Mouse (Mus musculus): Measurements from ENCODE around the gene Sbds. TPM values are rescaled to one million over a fixed set of nuclear protein-coding genes. Genes with fewer than 3 reads are reported as not detected.

The Sbds gene
- polyA plus RNA-seq, 1 experiment, result 18.7 TPM

DNA sequence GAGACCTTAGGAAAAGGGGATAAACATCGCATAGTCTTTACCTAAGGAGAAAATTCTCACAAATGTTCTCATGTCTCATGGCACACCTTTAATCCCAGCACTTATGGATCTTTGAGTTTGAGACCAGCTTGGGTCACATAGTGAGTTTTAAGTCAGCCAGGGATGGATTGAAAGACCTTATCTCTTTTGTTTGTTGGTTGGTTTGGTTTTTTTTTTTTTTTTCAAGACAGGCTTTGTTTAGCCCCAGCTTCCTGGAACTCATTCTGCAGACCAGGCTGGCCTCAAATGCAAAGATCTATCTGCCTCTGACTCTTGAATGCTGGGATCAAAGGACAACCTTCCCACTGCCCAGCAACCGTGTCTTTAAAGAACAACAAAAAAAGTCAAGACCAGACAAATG, 34.0 kb downstream of the Sbds start:
- TF ChIP-seq POLR2A (IDR thresholded peaks at IDR 0.05; ENCODE audit: low read depth, low read length) (no peak), CTCF (IDR thresholded peaks at IDR 0.05; ENCODE audit: extremely low read depth, insufficient read depth, insufficient read length, insufficient replicate concordance) (no peak)
- no peak for DNase-seq (ENCODE audit: low read depth in 1 of 2, low spot score in 2 of 2)
- H3K36me3 ChIP-seq (ENCODE audit: control insufficient read depth, insufficient read depth, low read length), result no peaks in the 10 kb centered on the region
- no peak overlapping the region for H3K27ac ChIP-seq (ENCODE audit: insufficient read depth, low read length)
- H3K27me3 ChIP-seq (ENCODE audit: control insufficient read depth, insufficient read depth, low read length), result no peaks in the 10 kb centered on the region
- H3K4me1 ChIP-seq (ENCODE audit: control insufficient read depth, insufficient read depth, insufficient read length), result peaks cover 4% of the 10 kb centered on the region
- no peak overlapping the region for H3K4me3 ChIP-seq (ENCODE audit: extremely low read depth, insufficient read depth, insufficient read length)
- 55% methylated on average over 2 of the region's 2 CpGs for WGBS

DNA sequence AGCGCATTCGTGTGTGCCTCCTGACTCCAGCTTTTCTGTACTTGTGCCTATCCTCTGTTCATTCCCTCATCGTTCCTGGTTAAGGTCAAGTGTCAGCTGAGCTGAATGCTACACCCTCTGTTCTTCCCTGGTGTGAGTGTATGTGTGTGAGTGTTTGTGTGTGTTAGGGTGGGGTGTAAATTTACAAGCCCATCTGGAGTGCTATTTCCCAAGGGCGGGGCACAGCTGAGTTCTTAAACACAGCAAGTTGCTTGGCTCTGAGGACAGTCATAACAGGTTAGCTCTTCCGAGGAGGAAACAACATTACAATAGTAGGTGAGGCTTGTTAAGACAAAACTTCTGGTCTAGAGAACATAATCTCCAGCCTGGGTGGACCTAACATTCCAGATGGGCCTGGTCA, 37.0 kb downstream of the Sbds start:
- TF ChIP-seq POLR2A (IDR thresholded peaks at IDR 0.05; ENCODE audit: low read depth, low read length), result no peak
- no peak for TF ChIP-seq CTCF (IDR thresholded peaks at IDR 0.05; ENCODE audit: extremely low read depth, insufficient read depth, insufficient read length, insufficient replicate concordance)
- WGBS, result 97% methylated on average over 5 of the region's 5 CpGs
- Histone ChIP-seq H3K27me3 (ENCODE audit: control insufficient read depth, insufficient read depth, low read length) (no peaks in the 10 kb centered on the region), H3K27ac (ENCODE audit: insufficient read depth, low read length) (no peak overlapping the region), H3K4me3 (ENCODE audit: extremely low read depth, insufficient read depth, insufficient read length) (no peak overlapping the region), H3K36me3 (ENCODE audit: control insufficient read depth, insufficient read depth, low read length) (peaks cover 4% of the 10 kb centered on the region), H3K4me1 (ENCODE audit: control insufficient read depth, insufficient read depth, insufficient read length) (peaks cover 4% of the 10 kb centered on the region)
- no peak for DNase-seq (ENCODE audit: low read depth in 1 of 2, low spot score in 2 of 2)

DNA sequence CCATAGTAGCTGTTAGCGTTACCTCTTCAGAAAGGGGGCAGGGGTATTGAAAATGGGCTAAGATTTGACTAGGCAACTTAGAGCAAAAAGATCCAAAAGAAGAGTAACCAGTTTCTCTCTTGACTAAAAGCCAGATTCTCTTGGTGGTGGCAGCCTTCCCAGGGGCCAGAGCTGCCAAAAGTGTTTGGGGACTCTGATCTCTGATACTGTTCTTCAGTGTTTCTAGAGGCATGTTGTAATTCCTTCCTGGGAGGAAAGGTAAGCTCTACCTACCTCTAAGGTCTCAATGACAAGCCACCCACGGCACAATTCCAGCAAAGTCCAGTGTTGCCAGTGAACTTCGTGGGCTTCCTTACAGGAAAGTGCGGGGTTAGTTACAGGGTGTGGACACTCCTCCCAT, 37.9 kb downstream of the Sbds start:
- WGBS, result 88% methylated on average over 4 of the region's 4 CpGs
- Histone ChIP-seq H3K27ac (ENCODE audit: insufficient read depth, low read length) (no peak overlapping the region), H3K4me3 (ENCODE audit: extremely low read depth, insufficient read depth, insufficient read length) (no peak overlapping the region), H3K27me3 (ENCODE audit: control insufficient read depth, insufficient read depth, low read length) (no peaks in the 10 kb centered on the region), H3K36me3 (ENCODE audit: control insufficient read depth, insufficient read depth, low read length) (peaks cover 8% of the 10 kb centered on the region), H3K4me1 (ENCODE audit: control insufficient read depth, insufficient read depth, insufficient read length) (no peaks in the 10 kb centered on the region)
- no peak for TF ChIP-seq CTCF (IDR thresholded peaks at IDR 0.05; ENCODE audit: extremely low read depth, insufficient read depth, insufficient read length, insufficient replicate concordance)
- no peak for TF ChIP-seq POLR2A (IDR thresholded peaks at IDR 0.05; ENCODE audit: low read depth, low read length)
- DNase-seq (ENCODE audit: low read depth in 1 of 2, low spot score in 2 of 2), result no peak

DNA sequence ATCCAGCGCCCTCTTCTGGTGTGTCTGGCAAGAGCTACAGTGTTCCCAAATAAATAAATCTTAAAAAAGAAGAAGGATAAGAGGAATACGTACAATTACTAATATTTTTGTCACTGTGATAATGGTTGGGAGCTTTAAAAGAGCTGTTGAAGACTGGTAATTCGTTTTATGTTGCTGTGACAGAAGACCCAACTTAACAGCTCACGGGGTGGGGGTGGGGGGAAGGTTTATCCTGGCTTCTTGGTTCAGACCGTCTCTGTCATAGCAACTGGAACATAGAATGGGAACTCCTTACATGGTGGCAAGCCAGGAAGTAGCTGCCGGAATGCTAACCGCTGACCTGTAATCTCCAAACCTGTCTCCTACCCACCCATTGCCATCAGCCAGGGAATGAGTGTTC, 38.5 kb downstream of the Sbds start, which contains the start of gene Tmem248:
Tmem248 (plus strand) TSS at position 301 of the 400 bp plus-strand sequence.
- peaks cover 13% of the 10 kb centered on the region for H3K36me3 ChIP-seq (ENCODE audit: control insufficient read depth, insufficient read depth, low read length)
- no peaks in the 10 kb centered on the region for H3K27me3 ChIP-seq (ENCODE audit: control insufficient read depth, insufficient read depth, low read length)
- H3K27ac ChIP-seq (ENCODE audit: insufficient read depth, low read length), result no peak within 1 kb of the TSS
- no peak within 1 kb of the TSS for H3K4me3 ChIP-seq (ENCODE audit: extremely low read depth, insufficient read depth, insufficient read length)
- TF ChIP-seq POLR2A (IDR thresholded peaks at IDR 0.05; ENCODE audit: low read depth, low read length), result no peak
- no peak for TF ChIP-seq CTCF (IDR thresholded peaks at IDR 0.05; ENCODE audit: extremely low read depth, insufficient read depth, insufficient read length, insufficient replicate concordance)
- no peak for DNase-seq (ENCODE audit: low read depth in 1 of 2, low spot score in 2 of 2)
- 86% methylated on average over 7 of the region's 7 CpGs for WGBS
- H3K4me1 ChIP-seq (ENCODE audit: control insufficient read depth, insufficient read depth, insufficient read length), result no peaks in the 10 kb centered on the region

DNA sequence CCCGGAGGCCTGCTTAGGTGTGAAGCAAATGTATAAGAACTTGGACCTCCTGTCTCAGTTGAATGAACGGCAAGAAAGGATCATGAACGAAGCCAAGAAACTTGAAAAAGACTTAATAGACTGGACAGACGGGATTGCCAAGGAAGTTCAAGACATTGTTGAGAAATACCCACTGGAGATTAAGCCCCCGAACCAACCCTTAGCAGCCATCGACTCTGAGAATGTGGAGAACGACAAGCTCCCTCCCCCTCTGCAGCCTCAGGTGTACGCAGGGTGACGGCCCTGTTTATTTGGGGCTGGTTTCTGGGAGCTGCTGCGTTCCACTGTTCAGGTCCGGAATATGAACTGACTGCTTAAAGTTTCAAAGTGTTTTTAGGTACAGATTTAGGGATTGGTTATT, 42.4 kb downstream of the Sbds start:
- WGBS, result 96% methylated on average over 11 of the region's 11 CpGs
- Histone ChIP-seq H3K27me3 (ENCODE audit: control insufficient read depth, insufficient read depth, low read length) (no peaks in the 10 kb centered on the region), H3K36me3 (ENCODE audit: control insufficient read depth, insufficient read depth, low read length) (peaks cover 30% of the 10 kb centered on the region), H3K4me3 (ENCODE audit: extremely low read depth, insufficient read depth, insufficient read length) (no peak overlapping the region), H3K4me1 (ENCODE audit: control insufficient read depth, insufficient read depth, insufficient read length) (no peaks in the 10 kb centered on the region), H3K27ac (ENCODE audit: insufficient read depth, low read length) (no peak overlapping the region)
- no peak for DNase-seq (ENCODE audit: low read depth in 1 of 2, low spot score in 2 of 2)
- TF ChIP-seq CTCF (IDR thresholded peaks at IDR 0.05; ENCODE audit: extremely low read depth, insufficient read depth, insufficient read length, insufficient replicate concordance), result no peak
- no peak for TF ChIP-seq POLR2A (IDR thresholded peaks at IDR 0.05; ENCODE audit: low read depth, low read length)

DNA sequence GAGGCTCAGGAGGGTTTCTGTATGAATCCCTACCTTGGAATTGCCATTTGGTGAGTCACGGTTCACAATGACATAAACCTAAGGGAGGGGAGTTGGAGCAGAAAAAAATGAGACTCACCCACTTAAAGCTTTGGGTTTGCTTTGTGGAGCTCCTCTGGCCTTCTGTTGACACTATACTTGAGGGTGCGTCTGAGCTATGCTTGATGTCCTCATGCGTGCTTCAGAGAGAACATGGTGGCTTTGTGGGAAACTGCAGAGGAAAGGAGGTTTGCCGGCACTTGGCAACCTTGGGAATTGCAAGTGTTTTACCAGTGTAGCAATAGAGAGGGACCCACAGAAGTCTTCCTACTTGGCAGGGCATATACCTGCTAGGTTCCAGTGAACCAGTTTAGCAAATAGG, 48.0 kb downstream of the Sbds start:
- over 99% methylated on average over 4 of the region's 4 CpGs for WGBS
- Histone ChIP-seq H3K36me3 (ENCODE audit: control insufficient read depth, insufficient read depth, low read length) (peaks cover 28% of the 10 kb centered on the region), H3K4me3 (ENCODE audit: extremely low read depth, insufficient read depth, insufficient read length) (no peak overlapping the region), H3K4me1 (ENCODE audit: control insufficient read depth, insufficient read depth, insufficient read length) (peaks cover 10% of the 10 kb centered on the region; the same call in 1 of the 2 replicates), H3K27ac (ENCODE audit: insufficient read depth, low read length) (no peak overlapping the region), H3K27me3 (ENCODE audit: control insufficient read depth, insufficient read depth, low read length) (no peaks in the 10 kb centered on the region)
- no peak for DNase-seq (ENCODE audit: low read depth in 1 of 2, low spot score in 2 of 2)
- no peak for TF ChIP-seq POLR2A (IDR thresholded peaks at IDR 0.05; ENCODE audit: low read depth, low read length)
- no peak for TF ChIP-seq CTCF (IDR thresholded peaks at IDR 0.05; ENCODE audit: extremely low read depth, insufficient read depth, insufficient read length, insufficient replicate concordance)

DNA sequence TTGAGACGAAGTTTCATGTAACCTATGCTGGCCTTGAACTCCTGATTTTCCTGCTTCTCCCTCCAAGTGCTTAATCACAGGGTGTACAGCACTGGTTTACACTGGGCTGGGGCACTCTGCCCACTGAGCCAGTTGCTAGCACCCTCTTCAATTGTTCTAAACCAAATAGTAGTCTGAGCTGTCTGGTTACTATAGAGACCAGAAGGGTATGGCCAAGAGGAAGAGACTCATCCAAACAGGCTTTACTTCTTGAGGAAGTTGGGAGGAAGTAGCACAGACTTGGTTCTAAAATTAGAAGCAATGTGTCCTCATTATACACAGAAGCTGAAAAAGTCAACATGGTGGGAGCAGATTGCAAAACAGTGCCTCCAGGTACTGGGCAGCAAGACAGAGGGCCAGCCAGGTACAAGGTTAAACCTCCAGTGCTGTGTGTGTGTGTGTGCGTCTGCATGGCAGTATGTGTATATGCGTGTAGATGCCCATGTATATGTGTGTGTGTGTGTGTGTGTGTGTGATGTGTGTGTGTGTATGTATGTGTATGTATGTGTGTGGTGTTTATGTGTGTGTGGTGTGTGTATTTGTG, 49.8 kb downstream of the Sbds start:
- DNase-seq (ENCODE audit: low read depth in 1 of 2, low spot score in 2 of 2), result no peak
- Histone ChIP-seq H3K27me3 (ENCODE audit: control insufficient read depth, insufficient read depth, low read length) (no peaks in the 10 kb centered on the region), H3K4me1 (ENCODE audit: control insufficient read depth, insufficient read depth, insufficient read length) (peaks cover 10% of the 10 kb centered on the region; the same call in 1 of the 2 replicates), H3K27ac (ENCODE audit: insufficient read depth, low read length) (no peak overlapping the region), H3K36me3 (ENCODE audit: control insufficient read depth, insufficient read depth, low read length) (peaks cover 19% of the 10 kb centered on the region), H3K4me3 (ENCODE audit: extremely low read depth, insufficient read depth, insufficient read length) (no peak overlapping the region)
- WGBS, result 94% methylated on average over 3 of the region's 3 CpGs
- no peak for TF ChIP-seq CTCF (IDR thresholded peaks at IDR 0.05; ENCODE audit: extremely low read depth, insufficient read depth, insufficient read length, insufficient replicate concordance)
- no peak for TF ChIP-seq POLR2A (IDR thresholded peaks at IDR 0.05; ENCODE audit: low read depth, low read length)

Data from spleen, adult 2 months (tissue).